Comparison of ENCODE assay signal across 8 mouse cellular contexts in the genomic region with DNA sequence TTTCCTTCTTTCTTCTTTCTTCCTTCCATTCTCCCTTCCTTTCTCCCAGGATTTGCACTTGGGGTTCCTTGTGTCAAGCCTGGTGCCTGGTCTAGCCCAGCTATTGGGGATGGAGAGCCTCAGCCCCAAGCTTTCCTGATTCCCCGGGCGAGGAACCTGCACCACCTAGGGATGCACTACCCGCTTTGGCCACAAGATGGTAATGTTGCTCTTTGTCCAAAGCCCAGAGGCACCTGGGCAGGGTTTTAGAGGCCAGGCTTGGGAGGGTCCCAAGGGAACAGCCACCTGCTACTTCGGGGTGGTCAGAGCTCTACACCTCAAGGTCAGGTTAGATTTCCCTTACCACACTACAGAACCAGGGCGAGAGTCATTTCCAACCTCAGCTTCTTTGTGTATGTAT. TPM values are rescaled to one million over a fixed set of nuclear protein-coding genes. Genes with fewer than 3 reads are reported as not detected.
A peak's percentile ranks its signal among the peaks of the same experiment; 100 is the strongest.
DNase-seq lines count a peak whose midpoint lies in the region; ATAC-seq and TF ChIP-seq lines count a peak whose summit lies in the region.

No protein-coding gene starts in this region.

- no peaks in the 10 kb centered on the region for H3K36me3 ChIP-seq in ES-Bruce4 (ENCODE audit: control insufficient read depth, insufficient read depth, low read length, poor library complexity, severe bottlenecking)
- H3K36me3 ChIP-seq in lung, postnatal 0 days (ENCODE audit: insufficient read depth, low read length) = no peaks in the 10 kb centered on the region

- peaks cover 4% of the 10 kb centered on the region for H3K4me1 ChIP-seq in ES-Bruce4 (ENCODE audit: control insufficient read depth, insufficient read depth, low read length)
- no peaks in the 10 kb centered on the region for H3K4me1 ChIP-seq in lung, postnatal 0 days (ENCODE audit: insufficient read depth, low read depth, low read length)

- H3K9me3 ChIP-seq in ES-Bruce4 (replicated peaks; ENCODE audit: control insufficient read depth, insufficient read depth, low read length, poor library complexity, severe bottlenecking) = no peaks in the 10 kb centered on the region
- H3K9me3 ChIP-seq in lung, postnatal 0 days (ENCODE audit: low read length) = no peaks in the 10 kb centered on the region

- no peak overlapping the region for H3K27ac ChIP-seq in ES-Bruce4 (ENCODE audit: insufficient read depth, low read length)
- H3K27ac ChIP-seq in lung, postnatal 0 days (ENCODE audit: low read length) = no peak overlapping the region

- H3K4me2 ChIP-seq in lung, postnatal 0 days (replicated peaks; ENCODE audit: low read depth, low read length) = no peak overlapping the region

- WGBS in lung, postnatal 0 days = 4% methylated on average over 5 of the region's 5 CpGs

- peak; percentile 45 for DNase-seq in 416B (ENCODE audit: low read depth)
- DNase-seq in cerebellum, adult 9-11 months = peak; percentile 43
- peak; percentile 29 to 35 for DNase-seq in gastrocnemius, adult 8-10 months (ENCODE audit: low spot score in 2 of 2)
- peak; percentile 49 to 87 for DNase-seq in kidney, postnatal 36 days
- DNase-seq in lung, postnatal 0 days (ENCODE audit: low spot score) = peak; percentile 19
- DNase-seq in right cerebral cortex, postnatal 4 days = peak; percentile 95

- no peak overlapping the region for H3K4me3 ChIP-seq in ES-Bruce4 (ENCODE audit: low read depth, low read length)
- no peak overlapping the region for H3K4me3 ChIP-seq in lung, postnatal 0 days (ENCODE audit: low read depth, low read length)

- TF ChIP-seq EP300 in ES-Bruce4 (IDR thresholded peaks at IDR 0.05; ENCODE audit: insufficient read depth, low read depth, low read length) = no peak
- no peak for TF ChIP-seq EP300 in lung, postnatal 0 days (IDR thresholded peaks at IDR 0.05)

- TF ChIP-seq CTCF in ES-Bruce4 (IDR thresholded peaks at IDR 0.05; ENCODE audit: low read depth, low read length) = peak; percentile 91
- TF ChIP-seq CTCF in lung, postnatal 0 days (IDR thresholded peaks at IDR 0.05) = peak; percentile 93

- H3K27me3 ChIP-seq in ES-Bruce4 (ENCODE audit: control insufficient read depth, insufficient read depth, low read length, poor library complexity, severe bottlenecking) = peaks cover 9% of the 10 kb centered on the region; the same call in 1 of the 2 replicates
- H3K27me3 ChIP-seq in lung, postnatal 0 days (replicated peaks; ENCODE audit: insufficient read depth, low read length) = peaks cover 29% of the 10 kb centered on the region

- H3K9ac ChIP-seq in ES-Bruce4 (ENCODE audit: low read depth, poor library complexity, severe bottlenecking) = no peak overlapping the region
- no peak overlapping the region for H3K9ac ChIP-seq in lung, postnatal 0 days (replicated peaks; ENCODE audit: low read depth)

- TF ChIP-seq POLR2A in ES-Bruce4 (IDR thresholded peaks at IDR 0.05; ENCODE audit: insufficient read depth, low read length) = no peak

- ATAC-seq in lung, postnatal 0 days = 0 out of 2 replicates have a peak, but pooled peaks have one; percentile 14
- ATAC-seq in monocyte, adult 5-6 weeks (replicated peaks; ENCODE audit: insufficient number of reproducible peaks, low FRiP score, low TSS enrichment, poor library complexity, severe bottlenecking) = no peak

RNA-seq across cellular contexts. Expression of gene Tmem132b, which starts 2.5 kb away (rescaled TPM):
- polyA plus RNA-seq in ES-Bruce4 (2011; ENCODE audit: insufficient read depth, insufficient read length, low read depth, missing spikeins) = 0.15 and 0.20 TPM in 2 replicates
- 1 to 10 TPM; 2.6 to 7.0 (median 4.5) TPM for total RNA-seq in gastrocnemius, adult 8-10 months (2022)
- not detected in 2 replicates for polyA plus RNA-seq in lung, postnatal 0 days (2015; fragmentation: Nextera tagmentation; extraction: Ambion mirVana)
- 0.38 TPM in 1 of 3 replicates, not detected in the others for total RNA-seq in monocyte, adult 5-6 weeks (2017)

RNA-seq across cellular contexts. Expression of gene Aacs, which starts 53.5 kb away (rescaled TPM):
- polyA plus RNA-seq in ES-Bruce4 (2011; ENCODE audit: insufficient read depth, insufficient read length, low read depth, missing spikeins) = 23.2 and 26.3 TPM in 2 replicates
- 1 to 10 TPM; 1.9 to 5.4 (median 4.8) TPM for total RNA-seq in gastrocnemius, adult 8-10 months (2022)
- polyA plus RNA-seq in lung, postnatal 0 days (2015; fragmentation: Nextera tagmentation; extraction: Ambion mirVana) = 20.0 and 25.9 TPM in 2 replicates
- total RNA-seq in monocyte, adult 5-6 weeks (2017) = 9.0 to 122 TPM (median 12.6 TPM) in 3 replicates

Comparison
In these comparisons a context has a peak if more than half of its experiments do, and no peak if none do; other contexts are left out.
1. DNase-seq: peak in every context shown above with its lines; median percentile 95 in right cerebral cortex, postnatal 4 days; 68 in kidney, postnatal 36 days; 45 in 416B; 43 in cerebellum, adult 9-11 months; 32 in gastrocnemius, adult 8-10 months; 19 in lung, postnatal 0 days.